Mouse (Mus musculus) limb, embryonic 14.5 days (tissue): ENCODE data around the gene Phpt1. TPM values are rescaled to one million over a fixed set of nuclear protein-coding genes. Genes with fewer than 3 reads are reported as not detected.

Experiments used
- ATAC-seq: fragments of 200-750 bp; cut with Nextera tagmentation; 2 replicates; pipeline ENCODE4 v1.8.0; 2017; ENCODE audit warnings: low read depth, moderate number of reproducible peaks, moderate TSS enrichment; ENCODE audit not compliant: low FRiP score
- DNase-seq: peaks from one replicate; pipeline ENCODE4 v3.0.0-alpha.2; 2015; ENCODE audit warnings: low spot score
- H3K27ac ChIP-seq: fragments of 300-500 bp; sonication (generic); replicated peaks from 2 replicates; pipeline ENCODE4 v1.5.1; 2014; ENCODE audit warnings: low read depth, mild to moderate bottlenecking, low read length, moderate library complexity, mixed read lengths
- H3K27me3 ChIP-seq: fragments of 300-500 bp; sonication (generic); 2 replicates; pipeline ENCODE4 v1.6.1; 2014; ENCODE audit warnings: low read length, mixed read lengths; ENCODE audit not compliant: control insufficient read depth, insufficient read depth
- H3K36me3 ChIP-seq: fragments of 300-500 bp; sonication (generic); 2 replicates; pipeline ENCODE4 v1.6.1; 2014; ENCODE audit warnings: mild to moderate bottlenecking, low read length, moderate library complexity, mixed read lengths; ENCODE audit not compliant: control insufficient read depth, insufficient read depth
- H3K4me1 ChIP-seq: fragments of 300-500 bp; sonication (generic); 2 replicates; pipeline ENCODE4 v1.6.1; 2014; ENCODE audit warnings: antibody characterized with exemption, low read length, mixed read lengths; ENCODE audit not compliant: control insufficient read depth, insufficient read depth
- H3K4me2 ChIP-seq: fragments of 300-500 bp; sonication (generic); replicated peaks from 2 replicates; pipeline ENCODE4 v1.6.1; 2014; ENCODE audit warnings: low read depth, mild to moderate bottlenecking, low read length, moderate library complexity; ENCODE audit not compliant: severe bottlenecking
- H3K4me3 ChIP-seq: fragments of 300-500 bp; sonication (generic); replicated peaks from 2 replicates; pipeline ENCODE4 v1.5.1; 2014; ENCODE audit warnings: low read length
- H3K9ac ChIP-seq: fragments of 300-500 bp; sonication (generic); 2 replicates; pipeline ENCODE4 v1.6.1; 2014; ENCODE audit warnings: mild to moderate bottlenecking, low read depth, low read length, moderate library complexity; ENCODE audit not compliant: severe bottlenecking
- H3K9me3 ChIP-seq: fragments of 300-500 bp; sonication (generic); 2 replicates; pipeline ENCODE4 v1.6.1; 2016; ENCODE audit warnings: low read length; ENCODE audit not compliant: control insufficient read depth
- POLR2A ChIP-seq: fragments of 200-500 bp; IDR thresholded peaks from 2 replicates; pipeline ENCODE4 v1.8.0; 2012; ENCODE audit warnings: inconsistent platforms, mild to moderate bottlenecking, moderate library complexity, borderline replicate concordance; ENCODE audit not compliant: insufficient read depth, insufficient read length; ENCODE audit errors: extremely low read depth
- WGBS: fragments of 180-500 bp; shearing (Covaris S2); extraction: QIAGEN DNeasy Blood & Tissue Kit; methylation state at CpG from one replicate; pipeline ENCODE4 v1.1.7; 2014; 5-methylcytosine and 5-hydroxymethylcytosine counted together
- polyA plus RNA-seq, 2 experiments: library from polyadenylated mRNA; depleted of rRNA in 1 of 2; stranded (reverse) in 1 of 2; unstranded in 1 of 2; fragments of >200 nt; fragmentation: Nextera tagmentation in 1 of 2; extraction: Ambion mirVana in 1 of 2; gene quantifications; 2 replicates each; pipeline versions ENCODE4 v1.2.1 to v1.2.3; 2012 to 2014

Gene Phpt1
- polyA plus RNA-seq, 2 experiments, result 137 to 167 TPM

GRCm38 (mm10) chr2:25551186-25551585 lies 23.8 kb downstream of the Phpt1 start:
- ATAC-seq (no peak), DNase-seq (no peak)
- WGBS, result 39% methylated on average over 5 of the region's 5 CpGs
- no peak for TF ChIP-seq POLR2A
- Histone ChIP-seq H3K4me2 (no peak overlapping the region), H3K27me3 (no peaks in the 10 kb centered on the region), H3K9me3 (no peaks in the 10 kb centered on the region), H3K27ac (no peak overlapping the region), H3K9ac (no peak overlapping the region), H3K4me1 (no peaks in the 10 kb centered on the region), H3K36me3 (no peaks in the 10 kb centered on the region), H3K4me3 (no peak overlapping the region)

- no peak for ATAC-seq
- Histone ChIP-seq H3K9ac (no peak overlapping the region), H3K4me3 (no peak overlapping the region), H3K9me3 (no peaks in the 10 kb centered on the region), H3K4me1 (peaks cover 2% of the 10 kb centered on the region; the same call in 1 of the 2 replicates), H3K4me2 (no peak overlapping the region), H3K27me3 (no peaks in the 10 kb centered on the region), H3K27ac (no peak overlapping the region), H3K36me3 (no peaks in the 10 kb centered on the region; the same call in 1 of the 2 replicates)
- 65% methylated on average over 9 of the region's 9 CpGs for WGBS
- TF ChIP-seq POLR2A, result no peak
- no peak for DNase-seq
Measured at GRCm38 (mm10) chr2:25549021-25549991, 25.7 kb downstream of the Phpt1 start.

- Histone ChIP-seq H3K27me3 (no peaks in the 10 kb centered on the region), H3K4me3 (peak within 1 kb of the TSS; percentile 75), H3K4me2 (peak within 1 kb of the TSS; percentile 77), H3K9me3 (no peaks in the 10 kb centered on the region), H3K27ac (peak within 1 kb of the TSS; percentile 53; the same call in 1 of the 2 replicates), H3K4me1 (peaks cover 2% of the 10 kb centered on the region; the same call in 1 of the 2 replicates), H3K9ac (peak within 1 kb of the TSS; percentile 80), H3K36me3 (no peaks in the 10 kb centered on the region; the same call in 1 of the 2 replicates)
- peak; percentile 100 for ATAC-seq
- DNase-seq, result peak; percentile 99
- WGBS, result 3% methylated on average over 48 of the region's 48 CpGs
- TF ChIP-seq POLR2A, result no peak
Measured at GRCm38 (mm10) chr2:25546811-25547491, 28.1 kb downstream of the Phpt1 start, which contains the start of gene Traf2. Traf2 (minus strand) TSS chr2:25546940.

- no peaks in the 10 kb centered on the region for H3K9me3 ChIP-seq
- H3K4me1 ChIP-seq, result peaks cover 2% of the 10 kb centered on the region; the same call in 1 of the 2 replicates
- peak overlapping the region; percentile 75 for H3K4me3 ChIP-seq
- H3K27ac ChIP-seq, result peak overlapping the region; percentile 53; the same call in 1 of the 2 replicates
- H3K4me2 ChIP-seq, result peak overlapping the region; percentile 77
- peak overlapping the region; percentile 80 for H3K9ac ChIP-seq
- TF ChIP-seq POLR2A, result no peak
- no peaks in the 10 kb centered on the region for H3K27me3 ChIP-seq
- ATAC-seq (peak; percentile 58), DNase-seq (peak; percentile 30)
- H3K36me3 ChIP-seq, result no peaks in the 10 kb centered on the region; the same call in 1 of the 2 replicates
- WGBS, result 8% methylated on average over 33 of the region's 43 CpGs
Measured at GRCm38 (mm10) chr2:25545996-25546810, 28.8 kb downstream of the Phpt1 start.
